Mouse (Mus musculus): ENCODE measurements around the gene Brip1. TPM values are rescaled to one million over a fixed set of nuclear protein-coding genes. Genes with fewer than 3 reads are reported as not detected.
"Not testable (repeated sequence)": the region's sequence is repeated elsewhere in the genome, so short reads cannot be mapped to it uniquely, and the experiment has no call there.

Brip1 gene
- total RNA-seq (2021) = 1 to 10 TPM; 1.7 to 2.5 TPM
- long read RNA-seq, experiment 1, full-length matches to known transcripts = 2 of 4 reads
- long read RNA-seq, experiment 1, partial matches to known transcripts = 0 of 4 reads
- long read RNA-seq, experiment 1, other reads (novel, unspliced or antisense) = 2 of 4 reads
- long read RNA-seq, experiment 2, partial matches to known transcripts = 0 of 2 reads
- long read RNA-seq, experiment 2, other reads (novel, unspliced or antisense) = 2 of 2 reads

GRCm38 (mm10) chr11:86201037-86201786 lies at the start of gene Brip1:
Gene Brip1 (minus strand): TSS chr11:86201193.
- DNase-seq = peak; percentile 86

GRCm38 (mm10) chr11:86232446-86232845 lies 31.5 kb upstream of the Brip1 start:
- DNase-seq = no peak

DNA sequence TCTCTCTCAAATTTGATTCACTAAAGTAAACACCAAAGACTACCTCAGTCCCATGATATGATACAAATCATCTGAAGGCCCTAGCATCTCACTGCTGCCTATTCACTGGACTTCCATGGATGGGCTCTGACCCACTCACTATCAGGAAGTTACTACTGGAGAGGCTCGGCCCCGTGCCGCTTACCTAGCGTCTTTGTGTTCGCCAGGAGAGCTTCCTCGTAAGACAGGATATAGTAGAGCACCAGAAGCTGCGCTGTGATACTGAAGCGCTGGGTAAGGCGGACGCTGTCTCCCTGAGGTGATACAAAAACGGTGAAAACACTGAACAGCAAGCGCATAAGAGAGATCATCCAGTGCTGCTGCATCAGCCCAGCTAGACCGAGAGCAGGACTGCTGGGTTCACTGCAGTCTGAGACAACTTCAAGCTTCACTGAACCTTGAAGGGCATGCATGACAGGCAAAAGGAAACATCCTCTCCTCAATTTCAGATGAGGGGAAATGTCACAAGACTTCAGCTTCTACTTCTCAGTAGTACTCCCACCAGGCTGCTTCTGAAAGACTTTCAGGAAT lies 30.9 kb upstream of the Brip1 start:
- no peak for DNase-seq

DNA sequence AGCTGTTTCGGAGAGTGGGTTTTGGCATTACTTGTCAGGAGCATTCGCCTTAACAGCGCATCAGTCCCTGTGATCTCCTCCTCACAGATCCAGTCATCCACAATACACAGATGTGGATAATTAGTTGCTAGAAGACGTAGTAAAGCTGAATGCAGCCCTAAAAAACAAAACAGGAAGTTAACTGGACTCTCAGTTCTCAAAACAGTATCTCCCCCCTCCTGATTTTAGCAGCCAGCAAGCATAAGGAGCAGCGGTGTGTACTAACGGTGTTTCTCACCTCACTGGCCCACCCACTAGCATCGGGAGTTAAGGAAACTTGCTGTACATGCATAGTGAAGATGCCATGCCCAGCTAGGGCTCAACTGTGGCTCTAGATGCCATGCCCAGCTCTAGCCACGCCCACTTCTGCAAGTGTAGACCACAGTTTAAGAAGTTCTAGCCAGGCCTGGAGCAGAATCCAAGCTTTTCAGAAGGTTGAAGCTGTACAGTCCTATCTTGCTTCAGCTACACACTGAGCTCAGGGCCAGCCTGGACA lies 25.7 kb upstream of the Brip1 start:
- DNase-seq = no peak

GRCm38 (mm10) chr11:86225761-86226160 lies 24.8 kb upstream of the Brip1 start:
- DNase-seq = no peak

DNA sequence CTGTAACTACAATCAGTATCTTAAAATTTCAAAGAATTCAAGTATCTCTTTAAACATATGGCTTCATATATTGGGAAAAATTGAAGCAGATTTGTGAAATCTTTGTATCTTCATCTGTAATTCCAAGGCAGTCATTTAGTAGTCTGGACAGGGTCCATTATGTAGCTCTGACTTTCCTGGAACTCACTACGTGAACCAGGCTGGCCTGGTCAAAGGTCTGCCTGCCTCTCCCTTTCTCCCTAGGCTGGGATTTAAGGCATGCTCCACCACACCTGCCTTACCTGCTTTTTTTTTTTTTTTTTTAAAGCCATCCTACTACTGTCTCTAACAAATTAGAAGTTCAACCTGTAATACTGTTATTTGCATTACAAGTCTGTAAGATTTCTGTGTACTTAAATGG lies 10.8 kb upstream of the Brip1 start:
- DNase-seq = no peak

DNA sequence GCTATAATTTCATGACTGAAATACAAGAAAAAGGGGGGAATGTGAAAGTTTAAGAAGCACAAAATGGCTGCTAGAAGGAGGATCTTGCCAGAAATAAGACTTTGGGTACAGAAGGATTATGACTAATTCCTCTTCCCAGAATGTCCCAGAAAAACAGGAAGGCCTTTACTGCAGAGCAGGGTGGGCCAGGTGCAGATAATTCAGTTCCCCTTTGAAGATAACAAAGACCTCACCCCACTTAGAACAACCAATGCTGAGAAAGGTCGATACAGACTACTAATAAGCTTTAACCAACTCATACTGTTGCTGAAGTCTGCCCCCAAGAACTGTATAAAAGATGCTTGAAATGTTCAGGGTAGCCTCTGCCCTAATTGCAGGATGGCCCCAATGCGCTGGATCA lies 8.1 kb upstream of the Brip1 start:
- DNase-seq = no peak

DNA sequence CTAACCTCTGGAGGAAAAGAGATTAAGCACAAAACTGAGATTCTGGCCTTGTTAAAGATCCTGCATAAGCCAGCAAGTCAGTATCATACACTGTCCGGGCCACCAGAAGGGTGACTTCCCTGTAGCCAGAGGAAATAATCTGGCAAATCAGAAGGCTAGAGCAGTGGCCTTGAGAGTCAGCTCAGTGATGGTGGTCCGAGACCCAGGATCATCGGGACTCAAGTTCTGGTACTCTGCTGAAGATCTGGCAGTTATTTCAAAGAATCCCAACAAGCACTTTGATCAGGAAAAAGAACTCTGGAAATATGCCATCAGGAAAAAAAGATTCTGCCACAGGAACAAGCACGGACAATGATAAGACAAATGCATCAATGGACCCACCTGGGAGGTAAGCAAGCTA lies 4.9 kb upstream of the Brip1 start:
- no peak for DNase-seq

- DNase-seq = no peak
Observed at GRCm38 (mm10) chr11:86205031-86205430, 4.0 kb upstream of the Brip1 start.

GRCm38 (mm10) chr11:86201901-86202675 lies 1.1 kb upstream of the Brip1 start:
- peak; percentile 23 for DNase-seq

DNA sequence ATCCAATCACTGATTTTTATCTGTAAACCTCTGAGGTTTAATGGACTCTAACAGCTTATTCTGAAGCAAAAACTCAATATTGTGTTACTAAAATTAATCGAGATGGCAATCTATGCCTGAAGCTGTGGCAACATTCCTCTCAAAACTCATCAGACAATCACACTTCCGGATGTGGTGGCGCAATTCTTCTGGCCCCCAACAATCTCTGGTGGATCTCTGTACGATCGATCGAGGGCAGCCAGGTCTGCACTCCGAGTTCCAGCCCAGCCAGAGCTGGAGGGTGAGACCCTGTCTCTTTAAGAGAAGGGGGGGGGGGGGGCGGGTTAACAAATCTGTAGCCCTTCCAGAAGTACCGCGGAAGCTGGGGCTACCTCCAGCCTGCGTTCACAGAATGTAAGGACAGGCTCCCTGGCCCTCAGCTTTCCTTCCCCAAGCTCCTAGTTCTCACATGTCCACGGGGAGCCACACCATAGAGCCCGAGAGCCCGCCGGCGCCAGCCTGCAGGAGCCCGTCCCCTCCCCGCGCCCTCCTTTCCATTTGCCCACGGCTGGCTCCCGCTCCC lies 452 bp downstream of the Brip1 start:
- DNase-seq = no peak

DNA sequence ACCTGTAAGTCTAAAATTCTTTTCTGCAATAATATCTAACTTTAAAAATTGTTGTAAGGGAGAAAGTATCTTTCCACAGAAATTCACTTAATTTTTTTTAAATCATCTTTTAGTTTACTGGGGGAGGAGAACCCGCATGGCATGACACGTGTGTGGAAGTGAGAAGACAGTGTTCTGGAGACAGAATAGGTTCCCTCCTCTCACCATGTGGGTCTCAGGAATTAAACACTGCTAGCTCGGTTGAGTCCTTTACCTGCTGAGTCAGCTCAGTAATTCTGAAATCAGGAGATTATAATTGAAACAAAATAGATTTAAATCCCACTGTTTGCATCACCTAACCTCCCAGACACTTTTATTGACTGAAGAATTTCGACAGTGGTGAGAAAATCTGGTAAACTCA lies 1.3 kb downstream of the Brip1 start:
- DNase-seq = no peak

GRCm38 (mm10) chr11:86185224-86185623 lies 15.8 kb downstream of the Brip1 start:
- not testable (repeated sequence) for DNase-seq

GRCm38 (mm10) chr11:86175833-86176232 lies 25.2 kb downstream of the Brip1 start:
- DNase-seq = no peak

DNA sequence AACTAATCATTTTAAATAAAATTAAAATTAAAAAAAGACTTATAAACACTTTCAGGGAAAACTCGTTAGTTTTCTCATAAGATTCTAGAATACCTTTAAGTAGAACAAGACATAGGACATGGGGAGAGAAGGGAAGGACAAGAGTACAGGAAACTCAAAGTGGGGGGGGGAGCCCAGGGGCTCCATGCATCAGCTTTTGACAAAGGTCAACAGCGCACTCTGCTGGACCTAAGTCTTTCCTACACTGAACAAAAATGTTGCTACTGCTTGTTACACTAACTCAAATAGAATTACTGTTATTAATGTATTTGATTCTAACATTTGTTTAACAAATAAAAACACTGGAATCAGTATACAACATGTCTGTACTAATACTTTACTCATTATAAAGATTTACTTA lies 26.8 kb downstream of the Brip1 start:
- peak; percentile 51 for DNase-seq

- DNase-seq = no peak
Observed at GRCm38 (mm10) chr11:86170743-86171142, 30.2 kb downstream of the Brip1 start.

DNA sequence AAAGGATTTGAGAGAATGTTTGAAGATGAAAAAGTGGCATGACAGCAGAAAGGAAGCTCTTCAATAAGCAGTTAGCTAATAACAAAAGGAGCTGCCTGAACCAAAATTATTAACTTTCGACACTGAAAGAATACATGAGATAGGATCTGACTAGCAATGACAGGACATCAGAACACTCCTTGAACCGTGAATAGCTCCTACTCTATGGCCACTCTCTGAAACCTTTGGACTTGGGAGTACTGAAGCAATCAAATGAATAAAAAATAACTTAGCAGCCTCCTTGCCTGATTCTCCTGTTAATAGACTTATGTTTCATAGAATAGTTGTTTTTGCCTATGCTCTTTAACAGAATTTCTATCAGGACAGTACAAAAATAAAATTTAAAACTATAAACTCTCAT lies 40.7 kb downstream of the Brip1 start:
- DNase-seq = no peak

DNA sequence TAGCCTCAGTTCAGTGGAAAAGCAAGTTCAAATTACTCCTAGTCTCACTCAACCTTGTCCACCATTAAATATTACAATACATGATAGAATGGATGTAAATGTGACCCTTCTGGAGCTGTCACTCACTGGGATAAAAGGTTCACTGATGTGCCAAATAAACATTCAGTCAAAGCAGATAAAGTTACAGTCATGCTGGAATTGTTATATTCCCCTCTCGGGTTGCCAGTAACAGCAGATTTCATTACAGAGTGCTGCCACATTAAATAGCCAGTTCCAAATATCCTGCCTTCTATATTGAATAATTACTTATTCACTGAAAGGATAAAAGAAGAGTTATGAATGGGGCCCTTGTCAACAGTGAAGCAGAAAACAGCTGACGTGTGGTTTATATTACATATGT lies 42.0 kb downstream of the Brip1 start:
- no peak for DNase-seq

DNA sequence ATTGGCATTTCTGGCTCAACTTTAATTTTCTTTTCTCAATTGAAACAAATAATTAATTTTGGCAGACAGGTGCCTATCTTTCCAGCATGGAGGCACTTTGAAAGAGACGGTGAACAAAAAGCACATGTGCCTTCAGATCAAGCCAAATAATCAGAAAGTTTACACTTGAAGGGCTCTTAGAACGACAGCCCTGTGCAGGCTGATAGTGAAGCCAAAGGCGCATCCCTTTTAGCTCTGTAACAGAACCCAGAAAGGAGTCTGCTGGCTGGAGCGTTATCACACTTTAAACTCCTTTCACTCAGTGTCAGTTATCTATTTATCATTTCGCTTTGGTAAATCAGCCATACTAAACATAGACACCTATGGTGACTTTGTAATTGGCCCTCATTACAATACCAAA lies 45.4 kb downstream of the Brip1 start:
- DNase-seq = no peak

DNA sequence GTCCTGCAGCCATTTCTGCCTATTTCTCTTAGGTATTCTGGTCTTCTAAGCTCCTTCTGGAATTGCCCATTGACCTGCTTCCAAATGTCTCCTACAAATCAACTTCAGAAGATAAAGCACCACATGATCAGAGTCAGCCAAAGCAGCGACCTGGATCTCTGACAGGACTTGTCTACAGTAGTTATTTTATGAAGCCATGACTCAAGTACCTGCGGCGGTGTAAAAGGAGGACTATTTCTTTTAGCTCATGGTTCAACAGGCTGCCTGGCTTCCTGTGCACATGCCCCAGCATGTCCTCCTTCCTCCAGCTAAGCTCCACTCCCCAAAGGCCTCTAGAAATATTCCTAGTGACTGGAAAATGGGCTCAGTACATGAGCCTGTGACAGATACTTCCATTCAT lies 69.7 kb downstream of the Brip1 start:
- DNase-seq = no peak

DNA sequence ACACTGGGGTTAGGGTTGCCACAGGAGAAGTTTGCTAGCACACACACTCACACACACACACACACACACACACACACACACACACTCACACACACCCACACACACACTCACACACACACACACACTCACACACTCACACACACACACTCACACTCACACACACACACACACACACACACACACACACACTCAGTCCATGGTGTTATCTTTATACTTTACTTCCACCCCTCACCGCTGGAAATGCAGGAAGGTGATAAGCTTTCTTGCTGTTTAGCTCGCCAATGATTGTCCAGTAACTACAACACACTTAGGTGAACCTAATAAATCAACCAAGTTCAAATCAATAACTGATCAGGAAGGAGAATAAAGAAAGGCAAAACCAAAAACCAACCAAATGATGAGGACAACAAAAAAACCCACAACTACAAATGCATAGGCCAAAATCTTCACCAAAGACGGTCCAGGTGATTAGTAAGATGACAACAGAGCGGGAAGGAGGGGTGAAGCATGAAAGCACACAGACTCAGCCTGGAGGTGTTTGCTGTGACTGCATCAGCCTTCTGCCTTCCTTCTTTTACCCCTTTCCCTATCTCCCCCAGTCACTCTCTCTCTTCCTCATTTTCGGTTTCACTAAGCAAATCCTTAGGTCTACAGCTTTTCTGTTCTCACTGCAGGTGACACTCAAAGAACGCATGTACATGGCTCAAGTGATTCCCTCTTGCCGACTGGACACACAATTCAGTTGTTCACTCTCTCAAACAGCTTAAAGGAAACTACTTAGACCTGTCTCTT lies 83.7 kb downstream of the Brip1 start:
- DNase-seq = no peak

- DNase-seq = no peak
Observed at GRCm38 (mm10) chr11:86115955-86116354, 85.0 kb downstream of the Brip1 start.

All from gastrocnemius, postnatal 10 days (tissue).